Mouse (Mus musculus) embryonic facial prominence, embryonic 12.5 days (tissue): ENCODE measurements around the gene Kcnh3. TPM values are rescaled to one million over a fixed set of nuclear protein-coding genes. Genes with fewer than 3 reads are reported as not detected.

Source experiments
- ATAC-seq: fragments of 200-750 bp; cut with Nextera tagmentation; 2 replicates; pipeline ENCODE4 v1.8.0; 2017; ENCODE audit not compliant: insufficient number of reproducible peaks, insufficient read depth, low FRiP score, low TSS enrichment
- H3K27ac ChIP-seq: fragments of 300-500 bp; sonication (generic); 2 replicates; pipeline ENCODE4 v1.5.1; 2016; ENCODE audit warnings: mild to moderate bottlenecking
- H3K27me3 ChIP-seq: fragments of 300-500 bp; sonication (generic); 2 replicates; pipeline ENCODE4 v1.6.1; 2016; ENCODE audit warnings: mild to moderate bottlenecking, moderate library complexity
- H3K36me3 ChIP-seq: fragments of 300-500 bp; sonication (generic); 2 replicates; pipeline ENCODE4 v1.6.1; 2016; ENCODE audit warnings: mild to moderate bottlenecking
- H3K4me1 ChIP-seq: fragments of 300-500 bp; sonication (generic); 2 replicates; pipeline ENCODE4 v1.6.1; 2016
- H3K4me2 ChIP-seq: fragments of 300-500 bp; sonication (generic); replicated peaks from 2 replicates; pipeline ENCODE4 v1.6.1; 2016; ENCODE audit warnings: mild to moderate bottlenecking, moderate library complexity
- H3K4me3 ChIP-seq: fragments of 300-500 bp; sonication (generic); 2 replicates; pipeline ENCODE4 v1.5.1; 2016; ENCODE audit warnings: mild to moderate bottlenecking
- H3K9ac ChIP-seq: fragments of 300-500 bp; sonication (generic); 2 replicates; pipeline ENCODE4 v1.6.1; 2016; ENCODE audit warnings: mild to moderate bottlenecking, moderate library complexity
- H3K9me3 ChIP-seq: fragments of 300-500 bp; sonication (generic); 2 replicates; pipeline ENCODE4 v1.6.1; 2016; ENCODE audit warnings: mild to moderate bottlenecking, moderate library complexity
- WGBS: fragments of 180-500 bp; shearing (Covaris S2); methylation state at CpG from one replicate; pipeline ENCODE4 v1.1.7; 2016; 5-methylcytosine and 5-hydroxymethylcytosine counted together
- polyA plus RNA-seq: library from polyadenylated mRNA; unstranded; fragments of >200 nt; fragmentation: Nextera tagmentation; extraction: Ambion mirVana; gene quantifications from 2 replicates; pipeline ENCODE4 v1.2.1, GENCODE M21; 2016

The Kcnh3 gene
- polyA plus RNA-seq, 1 experiment from 2014 or later, result 0.81 TPM

DNA sequence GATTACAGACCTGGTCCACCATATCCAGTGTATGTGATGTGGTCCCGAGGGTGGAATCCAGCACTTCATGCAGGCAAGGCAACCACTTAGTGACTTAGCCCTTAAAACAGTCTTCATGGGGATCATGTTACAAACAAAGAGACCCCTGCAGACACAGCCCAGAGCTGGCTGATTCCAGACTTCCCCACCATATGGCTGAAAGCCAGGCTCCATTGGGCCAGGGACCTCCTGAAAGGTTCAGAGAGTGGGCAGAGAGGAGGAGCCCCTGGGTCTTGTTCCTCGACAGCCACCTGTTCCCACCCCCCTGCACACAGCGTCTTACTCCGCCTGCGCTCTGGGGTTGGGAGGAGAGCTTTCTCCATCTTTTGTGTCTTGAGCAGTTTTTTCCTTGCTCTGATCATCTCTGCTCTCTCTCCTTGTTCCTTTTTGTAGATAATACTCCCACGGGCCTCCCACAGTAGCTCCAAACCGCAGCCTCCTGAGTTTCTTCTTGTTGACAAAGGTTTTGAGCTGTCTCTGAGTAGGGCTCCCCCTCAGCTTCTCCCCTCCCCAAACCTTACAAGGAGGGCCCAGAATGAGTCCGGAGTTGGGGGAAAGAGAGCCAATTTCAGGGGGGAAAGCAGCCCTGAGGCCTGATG is 3.2 kb upstream of the Kcnh3 start:
- Histone ChIP-seq H3K9ac (no peak overlapping the region), H3K27ac (no peak overlapping the region), H3K4me2 (no peak overlapping the region), H3K4me3 (0 out of 2 replicates have a peak overlapping the region, but pooled peaks have one; percentile 1), H3K36me3 (no peaks in the 10 kb centered on the region), H3K4me1 (peaks cover 51% of the 10 kb centered on the region), H3K27me3 (peaks cover 66% of the 10 kb centered on the region), H3K9me3 (no peaks in the 10 kb centered on the region)
- WGBS, result 3% methylated on average over 8 of the region's 8 CpGs
- ATAC-seq, result peak; percentile 61; the same call in 1 of the 2 replicates

DNA sequence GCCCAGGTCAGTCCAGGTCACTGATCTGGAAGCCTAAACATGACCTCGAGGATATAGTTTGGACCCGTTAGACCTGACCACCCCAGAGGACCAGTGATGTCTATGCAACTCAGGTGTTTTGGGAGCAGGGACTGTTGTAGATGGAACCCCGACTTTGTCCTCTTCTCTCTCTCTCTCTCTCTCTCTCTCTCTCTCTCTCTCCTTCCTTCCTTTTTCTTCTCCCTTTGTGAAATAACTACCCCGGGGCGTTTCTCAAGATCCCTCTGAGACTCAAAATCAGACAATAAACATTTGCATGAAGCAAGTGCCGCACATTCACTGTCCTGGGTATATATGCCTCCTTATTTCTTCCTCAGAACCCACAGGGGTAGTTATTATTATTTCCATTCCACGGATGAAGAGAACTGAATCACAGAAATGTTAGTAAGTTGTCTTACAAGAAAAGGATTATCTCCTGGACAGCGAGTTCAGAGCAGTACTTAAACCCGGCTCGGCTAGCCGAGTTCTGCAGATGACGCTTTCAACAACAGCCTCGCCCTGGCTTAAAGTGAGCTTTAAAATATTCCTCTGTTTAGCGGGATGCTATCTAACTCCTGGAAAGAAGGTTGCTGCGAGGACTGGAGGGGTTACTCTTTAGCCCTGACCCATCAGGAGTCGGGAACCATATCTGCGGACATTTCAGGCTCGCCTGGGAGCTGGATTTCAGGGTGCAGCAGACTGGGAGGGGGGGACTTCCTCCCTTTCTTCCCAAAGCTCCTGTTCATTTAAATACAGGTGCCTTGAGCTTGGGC is 1.7 kb upstream of the Kcnh3 start:
- Histone ChIP-seq H3K4me3 (peak overlapping the region; percentile 44), H3K9me3 (no peaks in the 10 kb centered on the region), H3K4me2 (peak overlapping the region; percentile 71), H3K36me3 (no peaks in the 10 kb centered on the region), H3K27ac (no peak overlapping the region), H3K4me1 (peaks cover 52% of the 10 kb centered on the region), H3K9ac (peak overlapping the region; percentile 31; the same call in 1 of the 2 replicates), H3K27me3 (peaks cover 81% of the 10 kb centered on the region)
- ATAC-seq, result no peak
- WGBS, result 4% methylated on average over 18 of the region's 18 CpGs

DNA sequence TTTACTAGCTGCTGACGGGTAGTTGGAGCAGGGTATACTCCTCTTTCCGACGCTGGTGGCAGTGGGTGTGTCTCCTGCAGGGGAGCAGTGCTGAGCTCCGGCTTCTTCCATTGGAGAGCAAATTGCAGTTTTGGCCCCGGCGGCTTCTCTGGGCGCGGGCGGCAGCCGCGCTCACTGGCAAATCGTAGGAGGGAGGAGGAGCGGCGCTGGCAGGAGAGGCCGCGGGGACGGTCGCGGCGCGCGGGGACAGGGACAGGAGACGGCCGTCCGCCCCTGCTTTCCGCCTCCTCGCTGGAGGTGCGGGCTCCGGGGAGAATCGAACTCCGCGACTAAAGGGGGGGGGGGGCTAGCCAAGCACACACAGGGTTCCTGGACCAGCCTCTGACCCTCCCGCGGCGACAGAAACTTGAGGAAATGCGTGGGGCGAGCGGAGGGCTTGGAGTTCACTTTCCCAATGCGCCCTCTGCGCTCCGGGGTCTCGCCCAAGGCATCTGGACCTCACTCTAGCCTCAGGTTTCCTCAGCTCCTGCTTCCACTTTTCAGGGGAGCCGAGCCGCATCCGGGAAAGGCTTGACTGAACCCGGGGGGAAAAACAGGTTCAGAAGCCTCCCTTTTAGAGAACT is 965 bp upstream of the Kcnh3 start:
- no peak for ATAC-seq
- Histone ChIP-seq H3K9me3 (no peaks in the 10 kb centered on the region), H3K4me2 (peak overlapping the region; percentile 71), H3K9ac (peak overlapping the region; percentile 31; the same call in 1 of the 2 replicates), H3K4me3 (peak overlapping the region; percentile 44), H3K27me3 (peaks cover 88% of the 10 kb centered on the region), H3K36me3 (no peaks in the 10 kb centered on the region), H3K27ac (no peak overlapping the region), H3K4me1 (peaks cover 52% of the 10 kb centered on the region)
- under 1% methylated on average over 45 of the region's 46 CpGs for WGBS

DNA sequence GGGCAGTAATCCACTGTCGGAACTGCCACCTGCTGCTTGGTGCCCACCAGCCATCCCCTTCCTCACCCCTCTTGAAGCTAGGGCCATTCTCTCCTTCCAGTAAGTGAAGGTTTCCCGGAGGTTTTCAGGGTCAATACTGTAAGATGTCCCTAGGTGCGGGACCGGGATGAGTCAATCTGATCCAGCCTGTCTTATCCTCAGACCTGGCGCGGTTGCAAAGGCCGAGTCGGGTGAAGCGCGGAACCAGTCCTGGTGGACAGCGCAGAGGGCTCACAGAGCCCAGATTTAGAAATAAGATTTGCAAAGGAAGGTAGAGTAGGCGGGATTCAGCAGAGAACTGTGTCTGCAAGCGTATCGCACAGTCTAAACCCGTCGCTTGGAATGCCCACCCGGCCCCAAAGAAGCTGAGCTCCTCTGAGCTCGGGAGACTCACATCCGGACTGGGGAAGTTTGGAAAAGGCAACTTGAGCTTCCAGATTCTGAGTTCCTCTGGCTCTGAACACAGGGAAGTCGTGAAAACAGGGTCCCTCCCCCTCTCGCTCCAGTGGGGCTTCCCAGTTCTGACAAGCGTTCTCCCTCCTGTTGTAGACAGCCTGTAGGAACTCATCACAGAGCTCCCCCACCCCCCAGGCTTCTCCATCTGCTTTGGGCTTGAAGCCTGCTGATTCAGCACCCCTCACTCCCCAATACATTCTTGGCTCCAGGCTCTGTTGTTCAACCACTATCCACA is 585 bp downstream of the Kcnh3 start:
- Histone ChIP-seq H3K9ac (no peak overlapping the region; the same call in 1 of the 2 replicates), H3K4me3 (peak overlapping the region; percentile 44), H3K4me2 (peak overlapping the region; percentile 71), H3K4me1 (peaks cover 52% of the 10 kb centered on the region), H3K27me3 (peaks cover 94% of the 10 kb centered on the region), H3K27ac (no peak overlapping the region), H3K9me3 (no peaks in the 10 kb centered on the region), H3K36me3 (no peaks in the 10 kb centered on the region)
- 1% methylated on average over 22 of the region's 22 CpGs for WGBS
- ATAC-seq, result no peak

DNA sequence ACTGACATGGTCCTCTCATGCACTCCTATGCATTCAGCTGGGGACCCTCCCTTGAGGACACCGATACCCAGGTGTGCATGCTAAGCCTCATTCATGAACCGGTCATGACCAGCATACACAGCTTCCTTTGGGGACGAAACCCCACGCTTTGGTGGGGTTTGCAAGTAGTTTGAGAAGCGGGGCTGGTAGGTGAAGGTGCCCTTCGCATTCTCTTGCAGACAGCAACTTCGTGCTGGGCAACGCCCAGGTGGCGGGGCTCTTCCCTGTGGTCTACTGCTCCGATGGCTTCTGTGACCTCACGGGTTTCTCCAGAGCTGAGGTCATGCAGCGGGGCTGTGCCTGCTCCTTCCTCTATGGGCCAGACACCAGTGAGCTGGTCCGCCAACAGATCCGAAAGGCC is 1.4 kb downstream of the Kcnh3 start:
- Histone ChIP-seq H3K4me2 (peak overlapping the region; percentile 71), H3K9ac (no peak overlapping the region), H3K4me1 (peaks cover 50% of the 10 kb centered on the region), H3K9me3 (no peaks in the 10 kb centered on the region), H3K4me3 (peak overlapping the region; percentile 44; the same call in 1 of the 2 replicates), H3K27ac (no peak overlapping the region), H3K27me3 (peaks cover 99% of the 10 kb centered on the region), H3K36me3 (no peaks in the 10 kb centered on the region)
- ATAC-seq, result no peak
- WGBS, result 14% methylated on average over 14 of the region's 14 CpGs

DNA sequence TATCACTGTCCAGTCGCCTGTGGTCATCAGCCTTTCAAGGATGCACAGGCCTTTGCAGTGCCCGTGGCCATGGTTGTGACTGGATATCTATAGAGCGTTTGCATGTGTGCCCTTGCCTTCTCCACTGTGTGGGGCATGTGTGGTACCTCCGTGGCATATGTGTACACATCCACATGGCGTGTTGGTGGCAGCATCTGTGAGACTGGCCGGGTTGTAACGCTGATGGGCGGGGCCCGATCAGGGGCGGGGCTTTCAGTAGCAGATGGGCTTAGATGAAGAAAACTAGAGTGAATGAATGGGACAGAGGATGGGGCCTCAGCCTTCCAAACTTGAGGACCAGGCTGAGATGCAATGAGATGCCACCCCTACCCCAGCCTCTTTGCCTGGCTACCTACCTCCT is 7.3 kb downstream of the Kcnh3 start:
- ATAC-seq, result no peak
- H3K4me1 ChIP-seq, result no peaks in the 10 kb centered on the region
- H3K27me3 ChIP-seq, result peaks cover 69% of the 10 kb centered on the region
- no peak overlapping the region for H3K9ac ChIP-seq
- H3K27ac ChIP-seq, result no peak overlapping the region
- H3K36me3 ChIP-seq, result no peaks in the 10 kb centered on the region
- no peak overlapping the region for H3K4me2 ChIP-seq
- H3K4me3 ChIP-seq, result no peak overlapping the region
- whole genome bisulfite sequencing, result 65% methylated on average over 10 of the region's 10 CpGs
- H3K9me3 ChIP-seq, result no peaks in the 10 kb centered on the region

DNA sequence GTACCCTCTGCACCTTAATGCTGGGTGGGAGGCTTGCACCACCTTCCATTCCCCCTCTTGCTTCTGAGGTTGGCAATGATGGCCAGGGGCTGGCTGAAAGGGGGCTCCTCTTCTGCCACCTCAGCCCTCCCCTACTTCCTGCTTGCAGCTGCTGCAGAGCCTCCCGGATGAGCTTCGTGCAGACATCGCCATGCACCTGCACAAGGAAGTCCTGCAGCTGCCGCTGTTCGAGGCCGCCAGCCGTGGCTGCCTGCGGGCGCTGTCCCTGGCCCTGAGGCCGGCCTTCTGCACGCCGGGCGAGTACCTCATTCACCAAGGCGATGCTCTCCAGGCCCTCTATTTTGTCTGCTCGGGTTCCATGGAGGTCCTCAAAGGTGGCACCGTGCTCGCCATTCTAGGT is 9.1 kb downstream of the Kcnh3 start:
- Histone ChIP-seq H3K9me3 (no peaks in the 10 kb centered on the region), H3K36me3 (no peaks in the 10 kb centered on the region), H3K27me3 (peaks cover 52% of the 10 kb centered on the region), H3K4me3 (no peak overlapping the region), H3K4me1 (peaks cover 5% of the 10 kb centered on the region; the same call in 1 of the 2 replicates), H3K4me2 (no peak overlapping the region), H3K27ac (no peak overlapping the region), H3K9ac (no peak overlapping the region)
- ATAC-seq, result no peak
- 62% methylated on average over 17 of the region's 17 CpGs for WGBS

DNA sequence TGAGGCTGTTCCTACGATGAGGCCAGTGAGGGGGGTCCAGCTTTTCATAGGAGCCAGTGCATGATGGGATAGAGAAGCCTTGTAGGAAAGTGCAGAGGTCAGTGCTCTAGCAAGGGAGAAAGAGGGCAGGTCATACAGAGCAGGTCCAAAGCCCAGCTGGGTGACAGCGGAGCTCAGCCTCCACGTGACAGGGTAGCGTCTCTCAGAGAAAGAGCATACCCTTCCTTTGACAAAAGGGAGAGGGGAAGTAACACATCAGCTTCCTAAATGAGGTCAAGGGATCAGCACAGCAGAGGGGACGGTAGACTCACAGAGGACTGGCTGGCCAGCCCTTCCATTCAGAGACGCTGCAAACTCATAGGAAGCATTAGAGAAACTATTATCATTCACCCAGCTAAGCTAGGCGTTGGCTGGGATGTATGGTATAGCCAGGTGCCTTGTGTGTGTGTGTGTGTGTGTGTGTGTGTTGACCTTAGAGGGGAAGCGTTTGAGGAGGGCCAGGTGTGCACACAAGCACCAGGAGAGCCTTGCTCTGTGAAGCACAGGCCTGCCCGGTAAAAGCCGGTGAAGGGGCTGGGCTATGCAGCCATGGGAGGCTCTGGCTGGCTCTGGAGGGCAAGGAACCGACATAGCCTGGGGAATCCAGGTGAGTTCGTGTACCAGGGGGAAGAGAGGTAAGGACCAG is 9.8 kb downstream of the Kcnh3 start:
- WGBS, result 56% methylated on average over 12 of the region's 12 CpGs
- Histone ChIP-seq H3K4me2 (no peak overlapping the region), H3K27ac (no peak overlapping the region), H3K4me3 (no peak overlapping the region), H3K9ac (no peak overlapping the region), H3K4me1 (peaks cover 5% of the 10 kb centered on the region; the same call in 1 of the 2 replicates), H3K36me3 (no peaks in the 10 kb centered on the region), H3K9me3 (no peaks in the 10 kb centered on the region), H3K27me3 (peaks cover 44% of the 10 kb centered on the region)
- ATAC-seq, result no peak

DNA sequence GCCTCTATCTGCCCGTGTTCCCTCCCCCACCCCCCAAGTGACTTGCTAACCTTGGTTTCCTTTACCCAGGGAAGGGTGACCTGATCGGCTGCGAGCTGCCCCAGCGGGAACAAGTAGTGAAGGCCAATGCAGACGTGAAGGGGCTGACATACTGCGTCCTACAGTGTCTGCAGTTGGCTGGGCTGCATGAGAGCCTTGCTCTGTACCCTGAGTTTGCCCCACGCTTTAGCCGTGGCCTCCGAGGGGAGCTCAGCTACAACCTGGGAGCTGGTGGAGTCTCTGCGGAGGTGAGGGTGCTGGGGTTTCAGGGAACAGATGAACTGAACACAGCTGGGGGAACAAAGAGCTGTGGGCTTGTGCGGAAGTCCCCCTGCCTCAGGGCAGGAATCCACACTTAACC is 13.3 kb downstream of the Kcnh3 start:
- Histone ChIP-seq H3K4me1 (peaks cover 5% of the 10 kb centered on the region; the same call in 1 of the 2 replicates), H3K4me2 (no peak overlapping the region), H3K9me3 (no peaks in the 10 kb centered on the region), H3K27ac (no peak overlapping the region), H3K36me3 (peaks cover 18% of the 10 kb centered on the region), H3K4me3 (no peak overlapping the region), H3K9ac (peak overlapping the region; percentile 3; the same call in 1 of the 2 replicates), H3K27me3 (peaks cover 15% of the 10 kb centered on the region)
- ATAC-seq, result no peak
- WGBS, result 26% methylated on average over 11 of the region's 11 CpGs

DNA sequence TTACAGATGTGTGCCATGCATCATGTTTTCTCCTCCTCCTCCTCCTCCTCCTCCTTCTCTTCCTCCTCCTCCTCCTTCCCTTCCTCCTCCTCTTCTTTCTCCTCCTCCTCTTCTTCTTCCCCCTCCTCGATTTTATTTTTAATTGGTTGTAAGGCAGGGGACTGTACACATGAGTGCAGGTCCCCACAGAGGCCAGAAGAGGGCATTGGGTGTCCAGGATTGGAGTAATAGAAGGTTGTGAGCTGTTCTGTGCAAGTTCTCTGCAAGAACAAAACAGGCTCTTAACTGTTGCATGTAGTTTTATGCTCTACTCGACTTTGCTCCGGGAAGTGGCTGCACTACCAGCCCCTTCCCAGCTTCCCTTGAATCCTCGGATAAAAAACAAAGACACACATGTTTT is 15.5 kb downstream of the Kcnh3 start:
- Histone ChIP-seq H3K27ac (no peak overlapping the region), H3K9me3 (no peaks in the 10 kb centered on the region), H3K4me3 (no peak overlapping the region), H3K9ac (no peak overlapping the region), H3K36me3 (peaks cover 40% of the 10 kb centered on the region), H3K27me3 (no peaks in the 10 kb centered on the region), H3K4me1 (peaks cover 5% of the 10 kb centered on the region; the same call in 1 of the 2 replicates), H3K4me2 (no peak overlapping the region)
- no peak for ATAC-seq
- 60% methylated on average over 4 of the region's 4 CpGs for WGBS

DNA sequence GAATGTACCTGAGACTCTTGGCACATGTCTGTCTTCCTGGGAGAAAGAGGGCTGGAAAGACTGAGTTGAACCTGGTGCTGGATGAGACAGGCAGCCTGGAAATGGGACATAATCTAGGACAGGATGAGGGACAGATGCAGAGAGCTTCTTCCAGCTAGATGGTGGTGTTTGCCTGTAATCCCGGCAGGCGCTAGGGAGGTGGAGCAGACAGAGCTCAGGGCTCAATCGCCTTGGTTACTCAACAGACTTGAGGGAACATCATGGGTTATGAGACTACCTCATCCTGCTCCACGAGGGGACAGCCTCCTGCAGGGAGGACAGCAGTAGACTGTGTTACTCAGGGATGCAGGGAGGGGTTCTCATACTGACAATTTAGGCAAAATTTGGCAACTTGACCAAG is 16.6 kb downstream of the Kcnh3 start:
- no peaks in the 10 kb centered on the region for H3K9me3 ChIP-seq
- peaks cover 5% of the 10 kb centered on the region; the same call in 1 of the 2 replicates for H3K4me1 ChIP-seq
- H3K36me3 ChIP-seq, result peaks cover 48% of the 10 kb centered on the region
- no peak overlapping the region for H3K4me3 ChIP-seq
- H3K4me2 ChIP-seq, result no peak overlapping the region
- H3K27me3 ChIP-seq, result no peaks in the 10 kb centered on the region
- no peak overlapping the region for H3K9ac ChIP-seq
- no peak for ATAC-seq
- no peak overlapping the region for H3K27ac ChIP-seq
- 76% methylated on average over 4 of the region's 4 CpGs for WGBS
